Mouse (Mus musculus) cerebellum, adult 2 months (tissue): Measurements from ENCODE around the gene Nckap5. TPM values are rescaled to one million over a fixed set of nuclear protein-coding genes. Genes with fewer than 3 reads are reported as not detected.

Source experiments
- DNase-seq, 2 experiments: peaks; one replicate each; pipeline ENCODE4 v3.0.0; 2021
- H3K27ac ChIP-seq: fragments of 200-500 bp; 2 replicates; pipeline ENCODE4 v1.5.1; 2012; ENCODE audit warnings: low read length, control low read depth, inconsistent platforms; ENCODE audit not compliant: insufficient read depth
- H3K27me3 ChIP-seq: fragments of 200-500 bp; 2 replicates; pipeline ENCODE4 v1.6.1; 2012; ENCODE audit warnings: inconsistent platforms, mild to moderate bottlenecking, low read length, moderate library complexity; ENCODE audit not compliant: control insufficient read depth, insufficient read depth
- H3K4me1 ChIP-seq: fragments of 200-500 bp; 2 replicates; pipeline ENCODE4 v1.6.1; 2011; ENCODE audit warnings: low read length; ENCODE audit not compliant: control insufficient read depth, insufficient read depth
- H3K4me3 ChIP-seq: fragments of 200-500 bp; replicated peaks from 2 replicates; pipeline ENCODE3; 2011; ENCODE audit warnings: mild to moderate bottlenecking, low read depth, low read length, control low read depth; ENCODE audit not compliant: insufficient read depth
- CTCF ChIP-seq: fragments of 200-500 bp; IDR thresholded peaks from 2 replicates; pipeline ENCODE4 v1.5.1; 2011; ENCODE audit warnings: low read depth, mild to moderate bottlenecking, control low read depth, low read length, moderate library complexity, borderline replicate concordance; ENCODE audit not compliant: insufficient read depth
- POLR2A ChIP-seq: fragments of 200-500 bp; IDR thresholded peaks from 2 replicates; pipeline ENCODE4 v1.6.1; 2011; ENCODE audit warnings: low read length, control low read depth, borderline replicate concordance; ENCODE audit not compliant: insufficient read depth
- WGBS: fragments of 180-500 bp; shearing (Covaris S2); methylation state at CpG from one replicate; pipeline ENCODE4 v1.1.7; 2018; 5-methylcytosine and 5-hydroxymethylcytosine counted together
- polyA plus RNA-seq: library from polyadenylated mRNA; depleted of rRNA; stranded (reverse); fragments of >200 nt; gene quantifications from 2 replicates; pipeline ENCODE4 v1.2.3, GENCODE M21; 2012

Nckap5 gene
- polyA plus RNA-seq, 1 experiment: 2.1 TPM

DNA sequence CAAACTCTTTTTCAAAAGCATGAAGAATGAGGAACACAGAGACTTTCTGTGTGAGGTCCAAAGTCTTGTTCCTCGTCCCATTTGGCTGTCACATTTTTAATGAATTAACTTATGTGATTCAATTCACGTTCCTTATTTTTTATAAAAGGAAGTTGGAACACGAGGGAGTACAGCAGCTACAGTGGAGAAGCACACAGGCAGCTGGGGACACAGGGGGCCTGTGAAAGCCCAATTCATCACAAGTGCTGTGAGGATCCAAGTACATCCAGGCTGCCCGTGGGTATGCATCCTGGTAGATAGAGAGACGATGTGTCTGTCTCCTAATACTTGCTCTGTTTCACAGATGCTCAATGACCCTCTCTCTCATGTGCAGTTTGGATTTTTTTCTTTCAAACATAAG, 576.2 kb downstream of the Nckap5 start:
- peak in 1 of 2 experiments; percentile 9 for DNase-seq
- H3K4me3 ChIP-seq: no peak overlapping the region
- H3K27ac ChIP-seq: no peak overlapping the region
- no peaks in the 10 kb centered on the region for H3K4me1 ChIP-seq
- TF ChIP-seq CTCF (no peak), POLR2A (no peak)
- no peaks in the 10 kb centered on the region for H3K27me3 ChIP-seq
- 59% methylated on average over 5 of the region's 5 CpGs for WGBS

DNA sequence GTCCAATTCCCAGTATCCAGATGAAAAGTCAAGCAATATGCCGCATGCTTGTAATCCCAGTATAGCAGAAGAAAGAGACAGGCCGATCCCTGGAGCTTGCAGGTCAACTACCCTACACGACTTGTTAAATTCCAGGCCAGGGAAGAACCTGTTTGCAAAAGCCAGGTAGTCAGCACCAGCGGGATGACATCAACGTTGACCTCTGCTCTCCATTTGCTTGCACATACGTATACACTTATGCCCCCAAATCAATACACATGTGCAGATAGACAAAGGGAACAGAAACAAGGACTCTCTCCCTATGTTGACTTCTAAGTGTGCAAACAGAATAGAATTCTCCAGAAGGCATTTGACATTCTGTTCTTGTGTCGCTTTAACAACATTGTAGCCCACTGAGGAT, 576.7 kb downstream of the Nckap5 start:
- H3K4me1 ChIP-seq: no peaks in the 10 kb centered on the region
- DNase-seq: no peak
- TF ChIP-seq CTCF (no peak), POLR2A (no peak)
- WGBS: 93% methylated on average over 7 of the region's 7 CpGs
- H3K4me3 ChIP-seq: no peak overlapping the region
- H3K27me3 ChIP-seq: no peaks in the 10 kb centered on the region
- H3K27ac ChIP-seq: no peak overlapping the region

DNA sequence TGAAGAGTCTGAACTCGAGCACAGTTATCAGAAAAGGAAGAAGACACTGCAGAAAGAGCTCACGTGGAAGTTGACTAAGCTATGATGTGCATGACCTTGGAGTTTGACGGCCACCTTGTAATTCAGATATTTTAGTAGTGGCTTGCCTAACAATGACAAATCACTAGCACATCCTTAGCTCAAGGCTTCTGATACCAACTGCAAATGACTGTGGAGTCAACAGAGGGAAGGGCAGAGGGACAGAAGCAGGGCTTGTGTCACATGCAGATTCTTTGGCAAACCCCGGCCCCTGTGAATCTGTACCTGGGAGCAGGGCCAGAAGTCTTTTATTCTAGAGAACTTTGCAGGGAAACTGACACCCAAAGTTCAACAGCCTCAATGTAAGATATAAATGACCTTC, 597.4 kb downstream of the Nckap5 start:
- Histone ChIP-seq H3K4me3 (no peak overlapping the region), H3K27me3 (no peaks in the 10 kb centered on the region), H3K4me1 (no peaks in the 10 kb centered on the region), H3K27ac (no peak overlapping the region)
- WGBS: 62% methylated on average over 4 of the region's 4 CpGs
- no peak for DNase-seq
- TF ChIP-seq CTCF: no peak
- no peak for TF ChIP-seq POLR2A

DNA sequence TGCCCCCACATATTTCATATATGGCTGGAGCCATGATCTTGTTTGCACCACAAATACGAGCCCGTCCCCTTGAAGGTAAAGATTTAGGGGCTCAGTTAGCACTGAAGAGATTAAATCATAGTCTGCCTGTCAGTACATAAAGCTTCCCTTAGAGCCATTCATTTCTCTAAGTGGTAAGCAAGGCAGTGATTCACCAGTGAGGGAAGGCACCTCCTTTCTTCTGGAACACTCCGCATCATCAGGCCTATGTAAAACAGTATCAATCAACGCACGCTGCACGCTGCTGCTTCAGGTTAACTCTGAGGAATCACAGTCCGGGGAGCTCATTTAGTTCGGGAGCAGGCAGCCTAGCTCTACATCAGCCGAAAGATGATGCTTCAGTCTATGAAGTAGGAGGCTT, 599.4 kb downstream of the Nckap5 start:
- DNase-seq: no peak
- TF ChIP-seq CTCF (no peak), POLR2A (no peak)
- Histone ChIP-seq H3K27me3 (no peaks in the 10 kb centered on the region), H3K27ac (no peak overlapping the region), H3K4me1 (no peaks in the 10 kb centered on the region), H3K4me3 (no peak overlapping the region)
- 84% methylated on average over 9 of the region's 9 CpGs for WGBS

DNA sequence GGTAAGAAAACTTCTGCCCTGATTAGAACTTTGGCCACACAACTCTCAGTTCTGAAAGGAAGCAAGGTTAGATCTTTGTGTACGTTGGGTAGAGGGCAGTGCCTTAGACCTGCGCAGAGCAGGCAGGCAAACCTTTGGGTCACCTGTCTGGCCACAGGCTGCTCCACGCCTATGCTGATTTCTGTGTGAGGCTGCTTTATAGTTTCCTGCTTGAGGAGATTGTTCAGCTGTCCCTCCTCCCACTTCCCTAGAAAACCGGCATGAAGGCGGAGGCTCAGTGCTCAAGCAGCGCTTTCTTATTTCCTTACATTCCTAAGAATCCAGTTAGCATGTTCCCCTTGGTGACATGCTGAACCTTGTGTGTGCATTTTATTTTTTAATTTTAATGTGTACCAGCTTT, 620.4 kb downstream of the Nckap5 start:
- H3K27me3 ChIP-seq: no peaks in the 10 kb centered on the region
- no peaks in the 10 kb centered on the region for H3K4me1 ChIP-seq
- TF ChIP-seq POLR2A (no peak), CTCF (no peak)
- H3K27ac ChIP-seq: no peak overlapping the region
- 88% methylated on average over 6 of the region's 6 CpGs for WGBS
- H3K4me3 ChIP-seq: no peak overlapping the region
- DNase-seq: no peak

DNA sequence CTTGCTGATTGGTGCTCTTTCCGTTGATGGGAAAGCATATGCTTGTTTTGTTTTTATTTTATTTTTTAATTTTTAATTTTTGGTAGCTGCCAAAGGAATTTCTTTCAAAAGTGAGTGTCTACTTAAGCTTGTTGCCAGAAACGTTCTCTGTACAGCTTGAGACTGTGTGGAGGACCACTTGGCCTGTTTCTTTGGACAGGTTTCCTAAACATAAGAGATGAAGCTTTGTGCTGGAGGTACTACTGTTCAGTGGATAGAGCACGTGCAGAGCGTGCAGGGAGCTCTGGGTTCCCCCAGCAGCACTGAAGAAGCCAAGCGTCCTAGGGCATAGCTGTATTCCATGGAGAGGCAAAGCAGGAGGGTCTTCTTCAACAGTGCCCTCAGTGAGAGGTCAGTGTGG, 620.9 kb downstream of the Nckap5 start:
- no peaks in the 10 kb centered on the region for H3K4me1 ChIP-seq
- H3K27ac ChIP-seq: no peak overlapping the region
- 81% methylated on average over 5 of the region's 5 CpGs for WGBS
- no peaks in the 10 kb centered on the region for H3K27me3 ChIP-seq
- DNase-seq: no peak
- no peak overlapping the region for H3K4me3 ChIP-seq
- TF ChIP-seq CTCF: no peak
- TF ChIP-seq POLR2A: no peak

DNA sequence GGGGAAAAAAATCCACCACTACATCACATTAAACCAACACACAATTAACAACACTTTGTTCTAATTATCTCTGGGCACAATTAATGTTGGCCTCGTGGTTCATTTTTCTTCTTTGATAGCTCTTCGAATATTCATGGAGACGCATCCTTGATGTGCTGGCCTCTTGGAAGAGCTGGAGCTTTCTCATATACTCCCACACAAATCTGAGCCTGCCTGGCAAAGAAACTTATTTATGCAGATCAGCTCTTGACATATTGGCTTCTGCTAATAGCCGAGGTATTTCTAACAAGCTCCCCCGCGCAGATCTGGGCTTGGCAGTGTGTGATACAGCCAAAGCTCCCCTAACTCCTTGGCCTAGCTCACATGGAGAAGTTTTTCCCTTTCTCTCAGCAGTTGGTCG, 621.5 kb downstream of the Nckap5 start:
- DNase-seq: no peak
- no peaks in the 10 kb centered on the region for H3K4me1 ChIP-seq
- H3K27ac ChIP-seq: no peak overlapping the region
- no peak overlapping the region for H3K4me3 ChIP-seq
- H3K27me3 ChIP-seq: no peaks in the 10 kb centered on the region
- 51% methylated on average over 7 of the region's 7 CpGs for WGBS
- TF ChIP-seq CTCF: no peak
- no peak for TF ChIP-seq POLR2A

DNA sequence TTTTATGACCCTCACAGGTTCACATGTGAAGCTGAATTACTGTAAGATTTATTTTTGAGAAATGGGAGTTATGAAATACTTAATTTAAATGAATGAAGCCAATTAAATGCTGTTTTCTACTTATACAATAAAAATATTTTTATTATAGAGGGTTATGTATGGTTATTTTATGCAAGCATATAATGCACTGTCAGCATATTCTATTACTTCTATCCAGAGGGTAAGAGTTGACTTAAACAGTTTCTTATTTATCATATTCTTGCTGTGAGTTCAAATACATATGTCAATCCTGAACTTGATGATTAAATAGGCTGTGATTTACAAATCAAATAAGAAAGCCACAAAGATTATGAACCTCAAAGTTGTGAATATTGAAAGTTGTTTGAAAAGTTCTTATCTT, 633.7 kb downstream of the Nckap5 start:
- Histone ChIP-seq H3K27me3 (no peaks in the 10 kb centered on the region), H3K4me3 (no peak overlapping the region)
- no peak for TF ChIP-seq CTCF
- TF ChIP-seq POLR2A: no peak

More for the DNA sequence above, 633.7 kb downstream of the Nckap5 start:
- no peak for DNase-seq
- no peak overlapping the region for H3K27ac ChIP-seq
- no peaks in the 10 kb centered on the region for H3K4me1 ChIP-seq
